In genomic region chr11:120510375-120511030, GRCm38 (mm10) we compare ENCODE assay signal across 8 mouse cellular contexts. TPM values are rescaled to one million over a fixed set of nuclear protein-coding genes. Genes with fewer than 3 reads are reported as not detected.
DNase-seq lines count a peak whose midpoint lies in the region; ATAC-seq and TF ChIP-seq lines count a peak whose summit lies in the region.

No protein-coding gene starts in this region.

- peak overlapping the region; percentile 4; the same call in 1 of the 2 replicates for H3K4me2 ChIP-seq in hindbrain, embryonic 11.5 days (replicated peaks; ENCODE audit: low read depth, low read length)

- peak; percentile 40 for ATAC-seq in activated CD4-positive, CD25-positive, alpha-beta regulatory T cell, adult 4 months
- ATAC-seq in hindbrain, embryonic 11.5 days (ENCODE audit: low FRiP score), result no peak
- peak; percentile 82 for ATAC-seq in megakaryocyte progenitor cell, adult 5-6 weeks (replicated peaks; ENCODE audit: poor library complexity)

- no peak for DNase-seq in gastrocnemius, adult 2 months
- no peak for DNase-seq in gastrocnemius, adult 8-10 months (ENCODE audit: low spot score in 2 of 2)
- DNase-seq in hindbrain, embryonic 11.5 days (ENCODE audit: low spot score), result peak; percentile 20
- DNase-seq in thymus, postnatal 25 days, result peak; percentile 48
- no peak for DNase-seq in left cerebral cortex, adult 18-20 months (ENCODE audit: low spot score in 2 of 2)
- no peak for DNase-seq in gastrocnemius, postnatal 10 days

- intact Hi-C loops in gastrocnemius, adult 2 months (cut with DNase I), result no loop called here

- peak overlapping the region; percentile 7; the same call in 1 of the 2 replicates for H3K9ac ChIP-seq in hindbrain, embryonic 11.5 days (ENCODE audit: low read depth, low read length)

- H3K4me3 ChIP-seq in gastrocnemius, adult 2 months, result peak overlapping the region; percentile 65
- no peak overlapping the region for H3K4me3 ChIP-seq in hindbrain, embryonic 11.5 days (ENCODE audit: low read depth, low read length)

- H3K36me3 ChIP-seq in hindbrain, embryonic 11.5 days (ENCODE audit: control insufficient read depth, insufficient read depth, low read length), result no peaks in the 10 kb centered on the region

- no peaks in the 10 kb centered on the region for H3K9me3 ChIP-seq in hindbrain, embryonic 11.5 days (ENCODE audit: control insufficient read depth, low read length)

- H3K4me1 ChIP-seq in hindbrain, embryonic 11.5 days (replicated peaks; ENCODE audit: control insufficient read depth, insufficient read depth, low read length), result 0 out of 2 replicates have a peak, but pooled peaks cover 4% of the 10 kb centered on the region

- no peak for TF ChIP-seq CTCF in gastrocnemius, adult 2 months (IDR thresholded peaks at IDR 0.05)

- WGBS in hindbrain, embryonic 11.5 days, result 6% methylated on average over 16 of the region's 16 CpGs

- H3K27ac ChIP-seq in gastrocnemius, adult 2 months, result peak overlapping the region; percentile 62
- no peak overlapping the region for H3K27ac ChIP-seq in hindbrain, embryonic 11.5 days (ENCODE audit: low read depth, low read length)

- H3K27me3 ChIP-seq in hindbrain, embryonic 11.5 days (ENCODE audit: control insufficient read depth, insufficient read depth, low read length), result no peaks in the 10 kb centered on the region

RNA-seq across cellular contexts. Expression of gene Slc25a10, which starts 18.9 kb away (rescaled TPM):
- total RNA-seq in gastrocnemius, adult 2 months (2021), result 1 to 10 TPM; 2.8 to 4.1 TPM
- 1 to 10 TPM; 1.9 to 5.0 (median 3.1) TPM for total RNA-seq in gastrocnemius, adult 8-10 months (2022)
- polyA plus RNA-seq in activated CD4-positive, CD25-positive, alpha-beta regulatory T cell, adult 4 months (2017; shearing (Covaris generic)), result 10 to 100 TPM in 1 of 2 experiments, 1 to 10 TPM in 1; 9.7 to 12.3 TPM
- polyA plus RNA-seq in hindbrain, embryonic 11.5 days (2014; fragmentation: Nextera tagmentation; extraction: Ambion mirVana), result 35.2 and 35.4 TPM in 2 replicates
- total RNA-seq in megakaryocyte progenitor cell, adult 5-6 weeks (2015), result 11.9 and 14.4 TPM in 2 replicates
- 16.2 and 19.7 TPM in 2 replicates for total RNA-seq in megakaryocyte progenitor cell, adult 5-6 weeks (2017)
- total RNA-seq in left cerebral cortex, adult 18-20 months (2021), result 10 to 100 TPM; 19.6 to 22.6 TPM
- total RNA-seq in gastrocnemius, postnatal 10 days (2021), result 10 to 100 TPM in 1 of 2 experiments, 1 to 10 TPM in 1; 9.7 to 11.1 TPM

RNA-seq across cellular contexts. Expression of gene Gcgr, which starts 20.0 kb away (rescaled TPM):
- total RNA-seq in gastrocnemius, adult 2 months (2021), result under 1 TPM in 1 of 2 experiments, not detected in 1; 0.33 TPM
- under 1 TPM in 1 of 4 experiments, not detected in 3; 0.29 TPM for total RNA-seq in gastrocnemius, adult 8-10 months (2022)
- polyA plus RNA-seq in activated CD4-positive, CD25-positive, alpha-beta regulatory T cell, adult 4 months (2017; shearing (Covaris generic)), result not detected
- polyA plus RNA-seq in hindbrain, embryonic 11.5 days (2014; fragmentation: Nextera tagmentation; extraction: Ambion mirVana), result 0.31 and 0.56 TPM in 2 replicates
- total RNA-seq in megakaryocyte progenitor cell, adult 5-6 weeks (2015), result not detected in 2 replicates
- total RNA-seq in megakaryocyte progenitor cell, adult 5-6 weeks (2017), result not detected in 2 replicates
- total RNA-seq in left cerebral cortex, adult 18-20 months (2021), result under 1 TPM in 1 of 2 experiments, not detected in 1; 0.52 TPM
- total RNA-seq in gastrocnemius, postnatal 10 days (2021), result under 1 TPM; 0.09 to 0.75 TPM

RNA-seq across cellular contexts. Expression of gene Mrpl12, which starts 26.1 kb away (rescaled TPM):
- total RNA-seq in gastrocnemius, adult 2 months (2021), result 100 to 1,000 TPM; 120 to 177 TPM
- total RNA-seq in gastrocnemius, adult 8-10 months (2022), result 100 to 1,000 TPM; 121 to 138 (median 132) TPM
- polyA plus RNA-seq in activated CD4-positive, CD25-positive, alpha-beta regulatory T cell, adult 4 months (2017; shearing (Covaris generic)), result 10 to 100 TPM; 73.5 to 74.7 TPM
- polyA plus RNA-seq in hindbrain, embryonic 11.5 days (2014; fragmentation: Nextera tagmentation; extraction: Ambion mirVana), result 139 and 141 TPM in 2 replicates
- total RNA-seq in megakaryocyte progenitor cell, adult 5-6 weeks (2015), result 107 and 121 TPM in 2 replicates
- 136 and 142 TPM in 2 replicates for total RNA-seq in megakaryocyte progenitor cell, adult 5-6 weeks (2017)
- total RNA-seq in left cerebral cortex, adult 18-20 months (2021), result 10 to 100 TPM; 64.4 to 74.4 TPM
- total RNA-seq in gastrocnemius, postnatal 10 days (2021), result 100 to 1,000 TPM; 121 to 147 TPM

RNA-seq across cellular contexts. Expression of gene Mcrip1, which starts 39.0 kb away (rescaled TPM):
- 10 to 100 TPM; 21.7 to 22.1 TPM for total RNA-seq in gastrocnemius, adult 2 months (2021)
- 10 to 100 TPM; 18.6 to 20.5 (median 20.1) TPM for total RNA-seq in gastrocnemius, adult 8-10 months (2022)
- polyA plus RNA-seq in activated CD4-positive, CD25-positive, alpha-beta regulatory T cell, adult 4 months (2017; shearing (Covaris generic)), result 100 to 1,000 TPM; 121 to 128 TPM
- 245 and 256 TPM in 2 replicates for polyA plus RNA-seq in hindbrain, embryonic 11.5 days (2014; fragmentation: Nextera tagmentation; extraction: Ambion mirVana)
- total RNA-seq in megakaryocyte progenitor cell, adult 5-6 weeks (2015), result 71.6 and 75.3 TPM in 2 replicates
- total RNA-seq in megakaryocyte progenitor cell, adult 5-6 weeks (2017), result 24.2 and 25.8 TPM in 2 replicates
- 10 to 100 TPM; 74.9 to 77.0 TPM for total RNA-seq in left cerebral cortex, adult 18-20 months (2021)
- total RNA-seq in gastrocnemius, postnatal 10 days (2021), result 10 to 100 TPM; 51.3 to 52.7 TPM

RNA-seq across cellular contexts. Expression of gene Ppp1r27, which starts 40.4 kb away (rescaled TPM):
- total RNA-seq in gastrocnemius, adult 2 months (2021), result 100 to 1,000 TPM; 188 to 418 TPM
- total RNA-seq in gastrocnemius, adult 8-10 months (2022), result 100 to 1,000 TPM; 157 to 382 (median 178) TPM
- polyA plus RNA-seq in activated CD4-positive, CD25-positive, alpha-beta regulatory T cell, adult 4 months (2017; shearing (Covaris generic)), result not detected
- polyA plus RNA-seq in hindbrain, embryonic 11.5 days (2014; fragmentation: Nextera tagmentation; extraction: Ambion mirVana), result not detected in 2 replicates
- not detected in 2 replicates for total RNA-seq in megakaryocyte progenitor cell, adult 5-6 weeks (2015)
- 1.3 TPM in 1 of 2 replicates, not detected in the other for total RNA-seq in megakaryocyte progenitor cell, adult 5-6 weeks (2017)
- total RNA-seq in left cerebral cortex, adult 18-20 months (2021), result not detected
- 100 to 1,000 TPM; 156 to 183 TPM for total RNA-seq in gastrocnemius, postnatal 10 days (2021)

Comparison
In these comparisons a context has a peak if more than half of its experiments do, and no peak if none do; other contexts are left out.
1. DNase-seq: peak in hindbrain, embryonic 11.5 days (single experiment) and thymus, postnatal 25 days (single experiment); none in gastrocnemius, adult 2 months (single experiment), gastrocnemius, adult 8-10 months (0 of 2), left cerebral cortex, adult 18-20 months (0 of 2) and gastrocnemius, postnatal 10 days (single experiment).